Mouse (Mus musculus): ENCODE data around the gene Jun. TPM values are rescaled to one million over a fixed set of nuclear protein-coding genes. Genes with fewer than 3 reads are reported as not detected.

Gene Jun
- polyA plus RNA-seq, 1 experiment from 2014 or later: 53.6 TPM

- Histone ChIP-seq H3K27me3 (replicated peaks; ENCODE audit: control insufficient read depth, insufficient read depth, low read length) (no peaks in the 10 kb centered on the region), H3K4me1 (ENCODE audit: control insufficient read depth, insufficient read depth, low read length) (peaks cover 14% of the 10 kb centered on the region), H3K4me2 (ENCODE audit: low read depth, low read length) (no peak overlapping the region), H3K9ac (ENCODE audit: low read depth, low read length) (no peak overlapping the region), H3K27ac (replicated peaks; ENCODE audit: low read depth, low read length) (peak overlapping the region; percentile 7; the same call in 1 of the 2 replicates), H3K36me3 (ENCODE audit: control insufficient read depth, insufficient read depth, low read length) (no peaks in the 10 kb centered on the region), H3K9me3 (ENCODE audit: control insufficient read depth, low read length) (no peaks in the 10 kb centered on the region), H3K4me3 (ENCODE audit: low read depth, low read length) (no peak overlapping the region)
- ATAC-seq (ENCODE audit: low read depth) (peak; percentile 70), DNase-seq (ENCODE audit: low spot score) (peak; percentile 79)
- 37% methylated on average over 4 of the region's 4 CpGs for WGBS
These were observed 30.6 kb upstream of the Jun start for GRCm38 (mm10) chr4:95082481-95083088.

- Histone ChIP-seq H3K27me3 (replicated peaks; ENCODE audit: control insufficient read depth, insufficient read depth, low read length) (no peaks in the 10 kb centered on the region), H3K4me1 (ENCODE audit: control insufficient read depth, insufficient read depth, low read length) (peaks cover 14% of the 10 kb centered on the region), H3K27ac (replicated peaks; ENCODE audit: low read depth, low read length) (no peak overlapping the region), H3K4me3 (ENCODE audit: low read depth, low read length) (no peak overlapping the region), H3K9me3 (ENCODE audit: control insufficient read depth, low read length) (no peaks in the 10 kb centered on the region), H3K4me2 (ENCODE audit: low read depth, low read length) (no peak overlapping the region), H3K36me3 (ENCODE audit: control insufficient read depth, insufficient read depth, low read length) (no peaks in the 10 kb centered on the region), H3K9ac (ENCODE audit: low read depth, low read length) (no peak overlapping the region)
- DNase-seq (ENCODE audit: low spot score) (no peak), ATAC-seq (ENCODE audit: low read depth) (no peak)
- WGBS: 53% methylated on average over 8 of the region's 8 CpGs
These were observed 29.6 kb upstream of the Jun start for GRCm38 (mm10) chr4:95081632-95082031.

GRCm38 (mm10) chr4:95078625-95079024, 26.6 kb upstream of the Jun start:
- WGBS: 64% methylated on average over 8 of the region's 8 CpGs
- H3K36me3 ChIP-seq (ENCODE audit: control insufficient read depth, insufficient read depth, low read length): no peaks in the 10 kb centered on the region
- no peaks in the 10 kb centered on the region for H3K27me3 ChIP-seq (replicated peaks; ENCODE audit: control insufficient read depth, insufficient read depth, low read length)
- no peak overlapping the region for H3K4me3 ChIP-seq (ENCODE audit: low read depth, low read length)
- H3K9ac ChIP-seq (ENCODE audit: low read depth, low read length): no peak overlapping the region
- no peak overlapping the region for H3K27ac ChIP-seq (replicated peaks; ENCODE audit: low read depth, low read length)
- no peak for DNase-seq (ENCODE audit: low spot score)
- peaks cover 14% of the 10 kb centered on the region for H3K4me1 ChIP-seq (ENCODE audit: control insufficient read depth, insufficient read depth, low read length)
- H3K4me2 ChIP-seq (ENCODE audit: low read depth, low read length): no peak overlapping the region
- ATAC-seq (ENCODE audit: low read depth): no peak
- H3K9me3 ChIP-seq (ENCODE audit: control insufficient read depth, low read length): no peaks in the 10 kb centered on the region

GRCm38 (mm10) chr4:95076279-95076678, 24.3 kb upstream of the Jun start:
- peaks cover 4% of the 10 kb centered on the region; the same call in 1 of the 2 replicates for H3K4me1 ChIP-seq (ENCODE audit: control insufficient read depth, insufficient read depth, low read length)
- no peak overlapping the region for H3K4me2 ChIP-seq (ENCODE audit: low read depth, low read length)
- DNase-seq (ENCODE audit: low spot score) (peak; percentile 51), ATAC-seq (ENCODE audit: low read depth) (peak; percentile 46)
- WGBS: 39% methylated on average over 14 of the region's 14 CpGs
- H3K27me3 ChIP-seq (replicated peaks; ENCODE audit: control insufficient read depth, insufficient read depth, low read length): no peaks in the 10 kb centered on the region
- H3K27ac ChIP-seq (replicated peaks; ENCODE audit: low read depth, low read length): no peak overlapping the region
- no peak overlapping the region for H3K9ac ChIP-seq (ENCODE audit: low read depth, low read length)
- no peaks in the 10 kb centered on the region for H3K36me3 ChIP-seq (ENCODE audit: control insufficient read depth, insufficient read depth, low read length)
- H3K4me3 ChIP-seq (ENCODE audit: low read depth, low read length): no peak overlapping the region
- H3K9me3 ChIP-seq (ENCODE audit: control insufficient read depth, low read length): no peaks in the 10 kb centered on the region

- no peak overlapping the region for H3K27ac ChIP-seq (replicated peaks; ENCODE audit: low read depth, low read length)
- peaks cover 4% of the 10 kb centered on the region; the same call in 1 of the 2 replicates for H3K4me1 ChIP-seq (ENCODE audit: control insufficient read depth, insufficient read depth, low read length)
- DNase-seq (ENCODE audit: low spot score) (peak; percentile 48), ATAC-seq (ENCODE audit: low read depth) (no peak)
- no peaks in the 10 kb centered on the region for H3K9me3 ChIP-seq (ENCODE audit: control insufficient read depth, low read length)
- 91% methylated on average over 17 of the region's 17 CpGs for WGBS
- no peak overlapping the region for H3K4me3 ChIP-seq (ENCODE audit: low read depth, low read length)
- H3K4me2 ChIP-seq (ENCODE audit: low read depth, low read length): no peak overlapping the region
- H3K9ac ChIP-seq (ENCODE audit: low read depth, low read length): no peak overlapping the region
- H3K36me3 ChIP-seq (ENCODE audit: control insufficient read depth, insufficient read depth, low read length): no peaks in the 10 kb centered on the region
- no peaks in the 10 kb centered on the region for H3K27me3 ChIP-seq (replicated peaks; ENCODE audit: control insufficient read depth, insufficient read depth, low read length)
These were observed 23.6 kb upstream of the Jun start for GRCm38 (mm10) chr4:95075591-95076002.

GRCm38 (mm10) chr4:95074319-95074718, 22.3 kb upstream of the Jun start:
- H3K4me2 ChIP-seq (ENCODE audit: low read depth, low read length): no peak overlapping the region
- DNase-seq (ENCODE audit: low spot score) (no peak), ATAC-seq (ENCODE audit: low read depth) (no peak)
- WGBS: 89% methylated on average over 6 of the region's 6 CpGs
- H3K4me3 ChIP-seq (ENCODE audit: low read depth, low read length): no peak overlapping the region
- no peaks in the 10 kb centered on the region for H3K36me3 ChIP-seq (ENCODE audit: control insufficient read depth, insufficient read depth, low read length)
- H3K4me1 ChIP-seq (ENCODE audit: control insufficient read depth, insufficient read depth, low read length): peaks cover 4% of the 10 kb centered on the region; the same call in 1 of the 2 replicates
- no peaks in the 10 kb centered on the region for H3K9me3 ChIP-seq (ENCODE audit: control insufficient read depth, low read length)
- no peak overlapping the region for H3K9ac ChIP-seq (ENCODE audit: low read depth, low read length)
- no peak overlapping the region for H3K27ac ChIP-seq (replicated peaks; ENCODE audit: low read depth, low read length)
- H3K27me3 ChIP-seq (replicated peaks; ENCODE audit: control insufficient read depth, insufficient read depth, low read length): no peaks in the 10 kb centered on the region

- Histone ChIP-seq H3K4me3 (ENCODE audit: low read depth, low read length) (no peak overlapping the region), H3K4me1 (ENCODE audit: control insufficient read depth, insufficient read depth, low read length) (peaks cover 4% of the 10 kb centered on the region; the same call in 1 of the 2 replicates), H3K36me3 (ENCODE audit: control insufficient read depth, insufficient read depth, low read length) (no peaks in the 10 kb centered on the region), H3K9me3 (ENCODE audit: control insufficient read depth, low read length) (no peaks in the 10 kb centered on the region), H3K27ac (replicated peaks; ENCODE audit: low read depth, low read length) (peak overlapping the region; percentile 30; the same call in 1 of the 2 replicates), H3K9ac (ENCODE audit: low read depth, low read length) (no peak overlapping the region), H3K27me3 (replicated peaks; ENCODE audit: control insufficient read depth, insufficient read depth, low read length) (no peaks in the 10 kb centered on the region), H3K4me2 (ENCODE audit: low read depth, low read length) (no peak overlapping the region)
- ATAC-seq (ENCODE audit: low read depth) (no peak), DNase-seq (ENCODE audit: low spot score) (peak; percentile 68)
- 25% methylated on average over 10 of the region's 10 CpGs for WGBS
These were observed 21.3 kb upstream of the Jun start for GRCm38 (mm10) chr4:95073214-95073750.

GRCm38 (mm10) chr4:95070407-95070806, 18.4 kb upstream of the Jun start:
- H3K27ac ChIP-seq (replicated peaks; ENCODE audit: low read depth, low read length): no peak overlapping the region
- no peaks in the 10 kb centered on the region for H3K9me3 ChIP-seq (ENCODE audit: control insufficient read depth, low read length)
- H3K4me3 ChIP-seq (ENCODE audit: low read depth, low read length): no peak overlapping the region
- no peaks in the 10 kb centered on the region for H3K27me3 ChIP-seq (replicated peaks; ENCODE audit: control insufficient read depth, insufficient read depth, low read length)
- H3K4me1 ChIP-seq (ENCODE audit: control insufficient read depth, insufficient read depth, low read length): peaks cover 4% of the 10 kb centered on the region; the same call in 1 of the 2 replicates
- H3K9ac ChIP-seq (ENCODE audit: low read depth, low read length): no peak overlapping the region
- no peak overlapping the region for H3K4me2 ChIP-seq (ENCODE audit: low read depth, low read length)
- no peak for DNase-seq (ENCODE audit: low spot score)
- WGBS: 69% methylated on average over 5 of the region's 5 CpGs
- no peak for ATAC-seq (ENCODE audit: low read depth)
- H3K36me3 ChIP-seq (ENCODE audit: control insufficient read depth, insufficient read depth, low read length): no peaks in the 10 kb centered on the region

All from embryonic facial prominence, embryonic 14.5 days (tissue).